In genomic region chr9:102681470-102681869, GRCm38 (mm10) we compare ENCODE assay signal across 23 mouse cellular contexts. TPM values are rescaled to one million over a fixed set of nuclear protein-coding genes. Genes with fewer than 3 reads are reported as not detected.
DNase-seq lines count a peak whose midpoint lies in the region; ATAC-seq and TF ChIP-seq lines count a peak whose summit lies in the region.
"Had no signal": no experiment of that assay in that cellular context is flagged by ENCODE, and none has a peak within 500 bp of the region (broad histone marks: within the 10 kb centered on the region; RNA-seq: fewer than 3 reads in every experiment).

No protein-coding gene starts in this region.

- peak; percentile 63; the same call in 1 of the 2 replicates for ATAC-seq in lung, embryonic 14.5 days (ENCODE audit: insufficient read depth)
- ATAC-seq in embryonic facial prominence, embryonic 13.5 days (ENCODE audit: insufficient number of reproducible peaks, insufficient read depth, low FRiP score, low TSS enrichment, low read depth) = no peak
- peak; percentile 72; the same call in 1 of the 2 replicates for ATAC-seq in embryonic facial prominence, embryonic 15.5 days (ENCODE audit: insufficient number of reproducible peaks, low FRiP score, low TSS enrichment, low read depth)
- ATAC-seq in stomach, embryonic 15.5 days (ENCODE audit: insufficient read depth, low FRiP score, low read depth) = peak; percentile 50
- ATAC-seq in inflammation-experienced regulatory T-cells, adult 6 months = no peak
- ATAC-seq: forebrain, postnatal 0 days; intestine, embryonic 16.5 days; midbrain, embryonic 16.5 days had no signal

- no peak overlapping the region for H3K4me2 ChIP-seq in lung, embryonic 14.5 days
- H3K4me2 ChIP-seq in embryonic facial prominence, embryonic 13.5 days = no peak overlapping the region
- H3K4me2 ChIP-seq in embryonic facial prominence, embryonic 15.5 days (replicated peaks) = no peak overlapping the region
- no peak overlapping the region for H3K4me2 ChIP-seq in stomach, embryonic 15.5 days
- H3K4me2 ChIP-seq: hindbrain, embryonic 14.5 days; neural tube, embryonic 15.5 days had no signal

- H3K9me3 ChIP-seq in lung, embryonic 14.5 days (ENCODE audit: low read depth, low read length) = no peaks in the 10 kb centered on the region
- no peaks in the 10 kb centered on the region for H3K9me3 ChIP-seq in embryonic facial prominence, embryonic 13.5 days
- no peaks in the 10 kb centered on the region for H3K9me3 ChIP-seq in embryonic facial prominence, embryonic 15.5 days (replicated peaks)
- H3K9me3 ChIP-seq in stomach, embryonic 15.5 days = no peaks in the 10 kb centered on the region
- H3K9me3 ChIP-seq: neural tube, embryonic 15.5 days had no signal

- H3K27me3 ChIP-seq in lung, embryonic 14.5 days (ENCODE audit: insufficient read depth, low read length) = no peaks in the 10 kb centered on the region
- H3K27me3 ChIP-seq in embryonic facial prominence, embryonic 13.5 days = no peaks in the 10 kb centered on the region
- no peaks in the 10 kb centered on the region for H3K27me3 ChIP-seq in embryonic facial prominence, embryonic 15.5 days
- H3K27me3 ChIP-seq in stomach, embryonic 15.5 days (replicated peaks) = no peaks in the 10 kb centered on the region
- H3K27me3 ChIP-seq: neural tube, embryonic 15.5 days had no signal

- TF ChIP-seq CTCF in lung, embryonic 14.5 days (IDR thresholded peaks at IDR 0.05; ENCODE audit: low read depth) = no peak

- peaks cover 4% of the 10 kb centered on the region; the same call in 1 of the 2 replicates for H3K4me1 ChIP-seq in lung, embryonic 14.5 days (ENCODE audit: insufficient read depth)
- peaks cover 9% of the 10 kb centered on the region for H3K4me1 ChIP-seq in embryonic facial prominence, embryonic 13.5 days
- H3K4me1 ChIP-seq in embryonic facial prominence, embryonic 15.5 days = peaks cover 8% of the 10 kb centered on the region
- H3K4me1 ChIP-seq in stomach, embryonic 15.5 days = peaks cover 5% of the 10 kb centered on the region; the same call in 1 of the 2 replicates
- H3K4me1 ChIP-seq: neural tube, embryonic 15.5 days had no signal

- H3K27ac ChIP-seq in lung, embryonic 14.5 days (ENCODE audit: low read depth) = peak overlapping the region; percentile 71
- peak overlapping the region; percentile 12 for H3K27ac ChIP-seq in embryonic facial prominence, embryonic 13.5 days
- H3K27ac ChIP-seq in embryonic facial prominence, embryonic 15.5 days (replicated peaks) = peak overlapping the region; percentile 52; the same call in 1 of the 2 replicates
- H3K27ac ChIP-seq in stomach, embryonic 15.5 days = peak overlapping the region; percentile 33; the same call in 1 of the 2 replicates
- H3K27ac ChIP-seq: heart, adult 2 months; hindbrain, embryonic 14.5 days; layer of hippocampus, adult 2 months; neural tube, embryonic 15.5 days had no signal

- H3K9ac ChIP-seq in lung, embryonic 14.5 days = no peak overlapping the region
- H3K9ac ChIP-seq in embryonic facial prominence, embryonic 13.5 days = no peak overlapping the region
- H3K9ac ChIP-seq in embryonic facial prominence, embryonic 15.5 days = no peak overlapping the region
- no peak overlapping the region for H3K9ac ChIP-seq in stomach, embryonic 15.5 days
- H3K9ac ChIP-seq: forebrain, postnatal 0 days; hindbrain, embryonic 14.5 days; neural tube, embryonic 15.5 days had no signal

- no peak overlapping the region for H3K4me3 ChIP-seq in lung, embryonic 14.5 days (ENCODE audit: low read depth, low read length)
- no peak overlapping the region for H3K4me3 ChIP-seq in embryonic facial prominence, embryonic 13.5 days
- no peak overlapping the region for H3K4me3 ChIP-seq in embryonic facial prominence, embryonic 15.5 days (replicated peaks)
- no peak overlapping the region for H3K4me3 ChIP-seq in stomach, embryonic 15.5 days (replicated peaks)
- H3K4me3 ChIP-seq: heart, adult 2 months; layer of hippocampus, adult 2 months; myocyte; neural tube, embryonic 15.5 days had no signal

- DNase-seq in lung, embryonic 14.5 days = peak; percentile 56
- no peak for DNase-seq in lung, postnatal 14 days
- no peak for DNase-seq in cerebellum, postnatal 14 days
- DNase-seq: adrenal gland, adult 2 months; cerebellum, adult 11 months; cerebellum, adult 9-11 months; forebrain, postnatal 0 days; gastrocnemius, postnatal 25 days; heart, adult 2 months; kidney, postnatal 25 days; layer of hippocampus, postnatal 36 days; lung, postnatal 4 days; thymus, postnatal 25 days had no signal

- H3K36me3 ChIP-seq in lung, embryonic 14.5 days (ENCODE audit: insufficient read depth) = no peaks in the 10 kb centered on the region
- no peaks in the 10 kb centered on the region for H3K36me3 ChIP-seq in embryonic facial prominence, embryonic 13.5 days
- H3K36me3 ChIP-seq in embryonic facial prominence, embryonic 15.5 days = no peaks in the 10 kb centered on the region
- no peaks in the 10 kb centered on the region for H3K36me3 ChIP-seq in stomach, embryonic 15.5 days
- H3K36me3 ChIP-seq: neural tube, embryonic 15.5 days had no signal

- 17% methylated on average over 7 of the region's 7 CpGs for WGBS in lung, embryonic 14.5 days
- 28% methylated on average over 7 of the region's 7 CpGs for WGBS in embryonic facial prominence, embryonic 13.5 days
- WGBS in embryonic facial prominence, embryonic 15.5 days = 27% methylated on average over 7 of the region's 7 CpGs
- 20% methylated on average over 7 of the region's 7 CpGs for WGBS in stomach, embryonic 15.5 days

RNA-seq across cellular contexts. Expression of gene Amotl2, which starts 35.0 kb away (rescaled TPM):
- polyA plus RNA-seq in lung, embryonic 14.5 days (2014; fragmentation: Nextera tagmentation; extraction: Ambion mirVana) = 40.3 and 49.4 TPM in 2 replicates
- 54.0 and 55.8 TPM in 2 replicates for polyA plus RNA-seq in embryonic facial prominence, embryonic 13.5 days (2015; fragmentation: Nextera tagmentation; extraction: Ambion mirVana)
- 53.6 and 53.7 TPM in 2 replicates for polyA plus RNA-seq in embryonic facial prominence, embryonic 15.5 days (2015; fragmentation: Nextera tagmentation; extraction: Ambion mirVana)
- polyA plus RNA-seq in stomach, embryonic 15.5 days (2015; fragmentation: Nextera tagmentation; extraction: Ambion mirVana) = 35.3 and 37.7 TPM in 2 replicates
- polyA plus RNA-seq in inflammation-experienced regulatory T-cells, adult 6 months (2017; shearing (Covaris generic)) = under 1 TPM in 1 of 3 experiments, not detected in 2; 0.21 TPM

RNA-seq across cellular contexts. Expression of gene Cep63, which starts 55.1 kb away (rescaled TPM):
- polyA plus RNA-seq in lung, embryonic 14.5 days (2014; fragmentation: Nextera tagmentation; extraction: Ambion mirVana) = 44.2 and 47.5 TPM in 2 replicates
- polyA plus RNA-seq in embryonic facial prominence, embryonic 13.5 days (2015; fragmentation: Nextera tagmentation; extraction: Ambion mirVana) = 50.9 and 57.8 TPM in 2 replicates
- polyA plus RNA-seq in embryonic facial prominence, embryonic 15.5 days (2015; fragmentation: Nextera tagmentation; extraction: Ambion mirVana) = 49.0 and 49.3 TPM in 2 replicates
- 41.0 and 48.7 TPM in 2 replicates for polyA plus RNA-seq in stomach, embryonic 15.5 days (2015; fragmentation: Nextera tagmentation; extraction: Ambion mirVana)
- polyA plus RNA-seq in inflammation-experienced regulatory T-cells, adult 6 months (2017; shearing (Covaris generic)) = 10 to 100 TPM; 38.9 to 61.0 (median 49.9) TPM

RNA-seq across cellular contexts. Expression of gene Anapc13, which starts 55.4 kb away (rescaled TPM):
- polyA plus RNA-seq in lung, embryonic 14.5 days (2014; fragmentation: Nextera tagmentation; extraction: Ambion mirVana) = 166 and 188 TPM in 2 replicates
- polyA plus RNA-seq in embryonic facial prominence, embryonic 13.5 days (2015; fragmentation: Nextera tagmentation; extraction: Ambion mirVana) = 195 and 200 TPM in 2 replicates
- 182 and 192 TPM in 2 replicates for polyA plus RNA-seq in embryonic facial prominence, embryonic 15.5 days (2015; fragmentation: Nextera tagmentation; extraction: Ambion mirVana)
- 191 and 196 TPM in 2 replicates for polyA plus RNA-seq in stomach, embryonic 15.5 days (2015; fragmentation: Nextera tagmentation; extraction: Ambion mirVana)
- 100 to 1,000 TPM; 106 to 147 (median 129) TPM for polyA plus RNA-seq in inflammation-experienced regulatory T-cells, adult 6 months (2017; shearing (Covaris generic))

Comparison
In these comparisons a context has a peak if more than half of its experiments do, and no peak if none do; other contexts are left out.
1. ATAC-seq: peak in lung, embryonic 14.5 days (single experiment), embryonic facial prominence, embryonic 15.5 days (single experiment) and stomach, embryonic 15.5 days (single experiment); none in embryonic facial prominence, embryonic 13.5 days (single experiment) and inflammation-experienced regulatory T-cells, adult 6 months (single experiment).
2. H3K27ac ChIP-seq: peak in every context shown above with its lines; median percentile 71 in lung, embryonic 14.5 days; 52 in embryonic facial prominence, embryonic 15.5 days; 33 in stomach, embryonic 15.5 days; 12 in embryonic facial prominence, embryonic 13.5 days.
3. RNA of gene Amotl2, which starts 35.0 kb away (polyA plus RNA-seq): 54.0 to 55.8 TPM in embryonic facial prominence, embryonic 13.5 days, 53.6 to 53.7 TPM in embryonic facial prominence, embryonic 15.5 days, 40.3 to 49.4 TPM in lung, embryonic 14.5 days and 35.3 to 37.7 TPM in stomach, embryonic 15.5 days; 0.21 TPM in inflammation-experienced regulatory T-cells, adult 6 months; every median in the first group is over 10 times any median in the second.